Mouse (Mus musculus): Measurements from ENCODE around the gene Fuca2. TPM values are rescaled to one million over a fixed set of nuclear protein-coding genes. Genes with fewer than 3 reads are reported as not detected.

Fuca2 gene
- 20.8 and 49.1 TPM in 2 replicates for polyA plus RNA-seq (2012; ENCODE audit: low replicate concordance)

GRCm38 (mm10) chr10:13499331-13499730 is at the start of gene Fuca2:
TSS of gene Fuca2 (plus strand) at chr10:13499540.

GRCm38 (mm10) chr10:13473833-13474567 is 25.3 kb upstream of the Fuca2 start, which contains the start of gene Phactr2:
TSS of gene Phactr2 (minus strand) at chr10:13474412.

DNA sequence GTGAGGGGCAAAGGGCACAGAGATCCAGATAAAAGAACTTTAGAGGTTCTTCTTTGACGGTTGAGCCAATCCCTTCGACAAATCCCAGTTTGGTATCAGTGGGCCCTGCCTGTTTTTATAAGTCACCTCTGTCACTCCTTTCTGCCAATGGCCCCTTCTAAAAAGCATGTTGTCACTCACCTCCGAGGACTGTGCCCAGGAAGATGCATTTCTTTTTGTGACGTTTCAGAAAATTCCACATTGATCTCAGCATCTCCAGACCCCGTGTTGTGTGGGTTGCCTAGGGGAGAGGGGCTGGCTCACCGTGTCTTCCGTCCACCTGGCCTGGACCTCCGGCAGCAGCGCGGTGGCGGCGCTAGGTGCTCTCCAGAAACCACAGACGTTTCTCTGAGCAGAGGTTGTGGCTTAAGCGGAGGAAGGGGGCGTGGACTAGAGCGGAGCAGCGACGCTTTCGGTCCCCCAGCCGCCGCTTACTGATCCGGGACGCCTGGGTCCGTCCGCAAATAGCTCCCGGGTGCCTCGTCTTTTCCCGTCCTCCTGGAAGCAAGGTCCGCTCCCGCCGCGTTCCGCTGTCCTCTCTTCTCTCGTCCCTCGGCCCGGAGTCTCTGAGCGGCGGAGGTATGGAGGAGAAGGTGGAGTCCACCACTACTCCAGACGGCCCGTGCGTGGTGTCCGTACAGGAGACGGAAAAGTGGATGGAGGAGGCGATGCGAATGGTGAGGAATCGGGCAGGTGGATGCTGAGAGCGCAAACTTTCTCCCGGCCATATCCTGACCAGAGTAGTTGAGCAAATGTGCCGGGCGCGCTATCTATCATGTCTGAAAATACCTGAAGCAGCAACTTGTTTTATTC is 53.5 kb downstream of the Fuca2 start, which contains the start of the genes Adat2 and Pex3:
TSS of gene Adat2 (plus strand) at position 249 of the 852 bp plus-strand sequence.
TSS of gene Pex3 (minus strand) at position 497 of the 852 bp plus-strand sequence.

Other genes with a start within 250 kb of the Fuca2 start
- gene Phactr2, start 25.1 kb upstream of the Fuca2 start, polyA plus RNA-seq (2012; ENCODE audit: low replicate concordance), result 4.6 and 4.7 TPM in 2 replicates
- 0.75 and 1.1 TPM in 2 replicates for gene Adat2, start 53.4 kb downstream of the Fuca2 start, polyA plus RNA-seq (2012; ENCODE audit: low replicate concordance)
- gene Pex3, start 53.6 kb downstream of the Fuca2 start, polyA plus RNA-seq (2012; ENCODE audit: low replicate concordance), result 8.5 and 13.4 TPM in 2 replicates

All from hematopoietic multipotent progenitor cell, adult 10-12 weeks (in vitro differentiated cells).